Mouse (Mus musculus): Measurements from ENCODE around the gene Helz.

- TF ChIP-seq CTCF (IDR thresholded peaks at IDR 0.05; ENCODE audit: low read depth, low read length): no peak
- no peak for TF ChIP-seq POLR2A (IDR thresholded peaks at IDR 0.05; ENCODE audit: insufficient read depth, low read length)
Measured at GRCm38 (mm10) chr11:107675246-107675645, 127.5 kb downstream of the Helz start.

Measured in ES-Bruce4 (cell line).